Comparison of ENCODE assay signal across 8 mouse cellular contexts in the genomic region with DNA sequence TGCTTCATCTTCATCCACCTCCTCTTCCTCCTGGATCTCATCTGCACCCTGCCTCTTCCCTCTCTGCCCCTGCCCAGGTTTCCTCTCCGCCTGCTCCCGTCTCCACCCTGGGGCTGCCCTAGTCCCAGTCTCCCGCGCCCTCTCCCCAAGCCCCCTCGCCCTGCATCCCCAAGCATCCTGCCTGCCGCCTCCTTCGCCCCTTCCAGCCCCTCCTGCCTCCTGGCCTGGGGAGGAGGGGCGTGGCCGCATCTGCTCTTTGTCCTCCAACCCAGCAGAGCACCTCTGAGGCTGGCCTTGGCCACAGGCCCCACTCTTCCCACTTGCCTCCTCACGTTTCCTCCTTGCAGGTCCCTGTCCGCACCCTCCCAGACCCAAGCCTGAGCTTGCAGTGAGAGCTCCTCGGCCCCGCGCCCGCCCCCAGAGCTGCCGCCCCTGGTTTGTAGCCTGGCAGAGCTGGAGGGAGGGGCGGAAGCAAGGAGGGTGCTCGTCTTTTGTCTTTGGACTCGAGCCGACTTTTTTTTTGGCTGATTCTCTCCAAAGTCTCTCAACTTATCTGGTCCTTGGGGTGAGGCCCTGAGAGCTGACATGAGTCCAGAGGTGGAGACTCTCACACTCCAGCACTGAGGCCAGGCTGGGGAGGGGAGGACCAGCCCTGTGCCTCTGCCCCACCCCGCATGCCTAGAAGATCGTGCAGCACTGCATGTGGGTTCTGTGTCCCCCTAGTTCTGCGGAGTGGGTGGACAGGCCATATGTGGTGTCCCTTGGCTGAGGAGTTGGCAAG. TPM values are rescaled to one million over a fixed set of nuclear protein-coding genes. Genes with fewer than 3 reads are reported as not detected.
DNase-seq lines count a peak whose midpoint lies in the region; ATAC-seq lines count a peak whose summit lies in the region.

No protein-coding gene starts in this region.

- 23% methylated on average over 23 of the region's 23 CpGs for WGBS in embryonic facial prominence, embryonic 12.5 days
- WGBS in heart, embryonic 12.5 days: 15% methylated on average over 23 of the region's 23 CpGs
- WGBS in stomach, embryonic 15.5 days: 17% methylated on average over 23 of the region's 23 CpGs

- peaks cover 19% of the 10 kb centered on the region for H3K36me3 ChIP-seq in embryonic facial prominence, embryonic 12.5 days
- peaks cover 19% of the 10 kb centered on the region; the same call in 1 of the 2 replicates for H3K36me3 ChIP-seq in heart, embryonic 12.5 days
- peaks cover 6% of the 10 kb centered on the region; the same call in 1 of the 2 replicates for H3K36me3 ChIP-seq in stomach, embryonic 15.5 days

- peak overlapping the region; percentile 51 for H3K4me2 ChIP-seq in embryonic facial prominence, embryonic 12.5 days (replicated peaks)
- H3K4me2 ChIP-seq in heart, embryonic 12.5 days: peak overlapping the region; percentile 68
- H3K4me2 ChIP-seq in stomach, embryonic 15.5 days: peak overlapping the region; percentile 64

- H3K27ac ChIP-seq in embryonic facial prominence, embryonic 12.5 days: peak overlapping the region; percentile 81
- peak overlapping the region; percentile 26 for H3K27ac ChIP-seq in heart, embryonic 12.5 days (ENCODE audit: poor library complexity, severe bottlenecking)
- H3K27ac ChIP-seq in stomach, embryonic 15.5 days: peak overlapping the region; percentile 85

- H3K9me3 ChIP-seq in embryonic facial prominence, embryonic 12.5 days: no peaks in the 10 kb centered on the region
- no peaks in the 10 kb centered on the region for H3K9me3 ChIP-seq in heart, embryonic 12.5 days (replicated peaks)
- no peaks in the 10 kb centered on the region for H3K9me3 ChIP-seq in stomach, embryonic 15.5 days

- DNase-seq in 3T3-L1 (ENCODE audit: low read depth, low spot score): peak; percentile 56
- DNase-seq in R1 (ENCODE audit: low read depth, low spot score): peak; percentile 50
- peak; percentile 61 to 70 for DNase-seq in kidney, postnatal 4 days
- DNase-seq in thymus, adult 18-20 months: no peak

- H3K4me3 ChIP-seq in embryonic facial prominence, embryonic 12.5 days: 0 out of 2 replicates have a peak overlapping the region, but pooled peaks have one; percentile 12
- H3K4me3 ChIP-seq in heart, embryonic 12.5 days: peak overlapping the region; percentile 34
- H3K4me3 ChIP-seq in stomach, embryonic 15.5 days (replicated peaks): peak overlapping the region; percentile 34

- H3K4me1 ChIP-seq in embryonic facial prominence, embryonic 12.5 days: peaks cover 33% of the 10 kb centered on the region
- peaks cover 57% of the 10 kb centered on the region for H3K4me1 ChIP-seq in heart, embryonic 12.5 days (replicated peaks)
- H3K4me1 ChIP-seq in stomach, embryonic 15.5 days: peaks cover 22% of the 10 kb centered on the region

- ATAC-seq in embryonic facial prominence, embryonic 12.5 days (ENCODE audit: insufficient number of reproducible peaks, insufficient read depth, low FRiP score, low TSS enrichment): peak; percentile 16
- peak; percentile 7 for ATAC-seq in heart, embryonic 12.5 days (ENCODE audit: insufficient number of reproducible peaks, low FRiP score)
- ATAC-seq in megakaryocyte-erythroid progenitor cell, adult 5-6 weeks (replicated peaks; ENCODE audit: low FRiP score, low TSS enrichment, poor library complexity, severe bottlenecking): peak; percentile 28; the same call in 1 of the 2 replicates
- peak; percentile 5; the same call in 1 of the 2 replicates for ATAC-seq in stomach, embryonic 15.5 days (ENCODE audit: insufficient read depth, low FRiP score, low read depth)

- H3K27me3 ChIP-seq in embryonic facial prominence, embryonic 12.5 days: 0 out of 2 replicates have a peak, but pooled peaks cover 3% of the 10 kb centered on the region
- peaks cover 16% of the 10 kb centered on the region for H3K27me3 ChIP-seq in heart, embryonic 12.5 days (replicated peaks)
- H3K27me3 ChIP-seq in stomach, embryonic 15.5 days (replicated peaks): no peaks in the 10 kb centered on the region

- peak overlapping the region; percentile 47 for H3K9ac ChIP-seq in embryonic facial prominence, embryonic 12.5 days
- peak overlapping the region; percentile 27; the same call in 1 of the 2 replicates for H3K9ac ChIP-seq in heart, embryonic 12.5 days
- no peak overlapping the region for H3K9ac ChIP-seq in stomach, embryonic 15.5 days

RNA-seq across cellular contexts. Expression of a gene that starts 9.1 kb away (rescaled TPM):
- polyA plus RNA-seq in embryonic facial prominence, embryonic 12.5 days (2016; fragmentation: Nextera tagmentation; extraction: Ambion mirVana): 56.1 and 58.9 TPM in 2 replicates
- 19.9 and 21.6 TPM in 2 replicates for polyA plus RNA-seq in heart, embryonic 12.5 days (2016; fragmentation: Nextera tagmentation; extraction: Ambion mirVana)
- 0.82 TPM in 1 of 2 replicates, not detected in the other for total RNA-seq in megakaryocyte-erythroid progenitor cell, adult 5-6 weeks (2014; fragmentation: Nextera tagmentation)
- total RNA-seq in megakaryocyte-erythroid progenitor cell, adult 5-6 weeks (2017): 2.2 TPM in 1 of 2 replicates, not detected in the other
- 35.4 and 40.6 TPM in 2 replicates for polyA plus RNA-seq in stomach, embryonic 15.5 days (2015; fragmentation: Nextera tagmentation; extraction: Ambion mirVana)

RNA-seq across cellular contexts. Expression of a gene that starts 31.0 kb away (rescaled TPM):
- 0.66 and 1.4 TPM in 2 replicates for polyA plus RNA-seq in embryonic facial prominence, embryonic 12.5 days (2016; fragmentation: Nextera tagmentation; extraction: Ambion mirVana)
- 0.19 and 0.30 TPM in 2 replicates for polyA plus RNA-seq in heart, embryonic 12.5 days (2016; fragmentation: Nextera tagmentation; extraction: Ambion mirVana)
- 0.96 TPM in 1 of 2 replicates, not detected in the other for total RNA-seq in megakaryocyte-erythroid progenitor cell, adult 5-6 weeks (2014; fragmentation: Nextera tagmentation)
- total RNA-seq in megakaryocyte-erythroid progenitor cell, adult 5-6 weeks (2017): 0.46 TPM in 1 of 2 replicates, not detected in the other
- 0.64 and 1.8 TPM in 2 replicates for polyA plus RNA-seq in stomach, embryonic 15.5 days (2015; fragmentation: Nextera tagmentation; extraction: Ambion mirVana)

RNA-seq across cellular contexts. Expression of a gene that starts 31.2 kb away (rescaled TPM):
- 1.6 and 2.1 TPM in 2 replicates for polyA plus RNA-seq in embryonic facial prominence, embryonic 12.5 days (2016; fragmentation: Nextera tagmentation; extraction: Ambion mirVana)
- 0.32 and 1.1 TPM in 2 replicates for polyA plus RNA-seq in heart, embryonic 12.5 days (2016; fragmentation: Nextera tagmentation; extraction: Ambion mirVana)
- 18.7 and 23.2 TPM in 2 replicates for total RNA-seq in megakaryocyte-erythroid progenitor cell, adult 5-6 weeks (2014; fragmentation: Nextera tagmentation)
- total RNA-seq in megakaryocyte-erythroid progenitor cell, adult 5-6 weeks (2017): 37.0 and 41.1 TPM in 2 replicates
- 3.3 and 4.2 TPM in 2 replicates for polyA plus RNA-seq in stomach, embryonic 15.5 days (2015; fragmentation: Nextera tagmentation; extraction: Ambion mirVana)

RNA-seq across cellular contexts. Expression of a gene that starts 31.7 kb away (rescaled TPM):
- 10.1 and 11.9 TPM in 2 replicates for polyA plus RNA-seq in embryonic facial prominence, embryonic 12.5 days (2016; fragmentation: Nextera tagmentation; extraction: Ambion mirVana)
- polyA plus RNA-seq in heart, embryonic 12.5 days (2016; fragmentation: Nextera tagmentation; extraction: Ambion mirVana): 7.6 and 9.0 TPM in 2 replicates
- total RNA-seq in megakaryocyte-erythroid progenitor cell, adult 5-6 weeks (2014; fragmentation: Nextera tagmentation): 6.4 and 10.2 TPM in 2 replicates
- 0.80 and 2.1 TPM in 2 replicates for total RNA-seq in megakaryocyte-erythroid progenitor cell, adult 5-6 weeks (2017)
- polyA plus RNA-seq in stomach, embryonic 15.5 days (2015; fragmentation: Nextera tagmentation; extraction: Ambion mirVana): 67.4 and 89.8 TPM in 2 replicates

RNA-seq across cellular contexts. Expression of a gene that starts 41.7 kb away (rescaled TPM):
- polyA plus RNA-seq in embryonic facial prominence, embryonic 12.5 days (2016; fragmentation: Nextera tagmentation; extraction: Ambion mirVana): not detected in 2 replicates
- not detected in 2 replicates for polyA plus RNA-seq in heart, embryonic 12.5 days (2016; fragmentation: Nextera tagmentation; extraction: Ambion mirVana)
- not detected in 2 replicates for total RNA-seq in megakaryocyte-erythroid progenitor cell, adult 5-6 weeks (2014; fragmentation: Nextera tagmentation)
- total RNA-seq in megakaryocyte-erythroid progenitor cell, adult 5-6 weeks (2017): not detected in 2 replicates
- not detected in 2 replicates for polyA plus RNA-seq in stomach, embryonic 15.5 days (2015; fragmentation: Nextera tagmentation; extraction: Ambion mirVana)

Comparison
In these comparisons a context has a peak if more than half of its experiments do, and no peak if none do; other contexts are left out.
1. DNase-seq: peak in 3T3-L1 (single experiment), R1 (single experiment) and kidney, postnatal 4 days (2 of 2); none in thymus, adult 18-20 months (0 of 2).
2. H3K27ac ChIP-seq: peak in every context shown above with its lines; median percentile 85 in stomach, embryonic 15.5 days; 81 in embryonic facial prominence, embryonic 12.5 days; 26 in heart, embryonic 12.5 days.
3. Peak in every context shown above with its lines, with median percentiles within 50 percentile points of each other: ATAC-seq, H3K4me2 ChIP-seq and H3K4me3 ChIP-seq.